Mouse (Mus musculus) layer of hippocampus, postnatal 25 days (tissue): Measurements from ENCODE around the gene Hsp90b1. TPM values are rescaled to one million over a fixed set of nuclear protein-coding genes. Genes with fewer than 3 reads are reported as not detected.
"Not testable (repeated sequence)": the region's sequence is repeated elsewhere in the genome, so short reads cannot be mapped to it uniquely, and the experiment has no call there.

ENCODE experiments used
- DNase-seq, 2 experiments: peaks; one replicate each; pipeline ENCODE4 v3.0.0; 2022; ENCODE audit warnings: mixed read lengths in 2 of 2, low spot score in 1 of 2; ENCODE audit errors: extremely low spot score in 1 of 2
- total RNA-seq, 2 experiments: library from RNA; stranded (reverse); gene quantifications; 2 replicates each; pipeline ENCODE4 v1.2.3; 2021

Hsp90b1 gene
- 100 to 1,000 TPM; 284 to 328 TPM for total RNA-seq

DNA sequence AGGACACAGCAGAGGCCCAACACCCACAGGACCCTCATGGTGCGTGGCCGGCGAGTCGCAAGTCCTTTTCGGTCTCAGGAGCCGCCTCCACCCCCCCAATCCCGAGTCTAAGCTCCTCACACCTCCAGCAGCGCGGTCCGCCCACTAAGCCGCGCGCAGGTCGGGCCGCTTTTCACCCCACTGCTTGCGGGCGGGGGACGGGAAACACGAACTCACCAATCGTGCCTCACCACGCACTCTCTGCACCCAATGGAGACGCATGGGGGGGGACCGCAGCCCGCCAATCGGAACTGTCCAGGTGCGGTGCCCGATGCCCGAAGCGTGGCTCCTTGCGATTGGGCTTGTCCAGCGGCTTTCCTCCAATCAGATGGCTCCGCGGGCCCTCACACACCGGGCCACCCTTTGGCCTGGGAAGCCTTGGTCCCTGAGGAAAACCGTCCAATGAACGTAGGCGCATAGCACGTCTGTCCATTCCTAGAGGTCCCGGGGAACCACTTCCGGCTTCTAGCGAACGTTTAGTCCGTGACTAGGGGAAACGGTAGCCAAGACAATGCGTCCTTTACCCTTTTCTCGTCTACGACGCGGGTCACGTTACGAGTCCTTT, at the start of gene Hsp90b1, which contains the start of gene Ttc41:
TSS of gene Hsp90b1 (minus strand) at position 192 of the 604 bp plus-strand sequence.
TSS of gene Ttc41 (plus strand) at position 494 of the 604 bp plus-strand sequence.
- DNase-seq = peak; percentile 88 to 93

DNA sequence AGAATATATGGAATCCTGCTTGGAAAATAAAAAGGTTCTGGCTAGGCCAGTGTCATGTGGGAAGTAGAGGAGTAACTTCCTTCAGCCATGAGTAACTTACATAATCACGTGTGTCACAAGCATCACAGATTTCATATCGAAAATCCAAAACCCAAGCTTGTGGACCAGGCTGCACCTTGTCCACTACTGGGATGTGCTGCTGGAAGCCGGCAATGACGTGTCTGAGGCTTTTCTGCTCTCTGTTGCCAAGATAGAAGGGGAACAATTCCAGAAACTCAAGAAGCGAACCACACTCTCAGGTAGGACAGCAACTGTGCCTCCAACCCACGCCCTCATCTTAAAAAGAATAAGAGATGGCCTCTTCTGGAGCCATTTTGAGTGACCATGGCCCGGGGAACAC, 39.0 kb upstream of the Hsp90b1 start:
- DNase-seq = no peak

DNA sequence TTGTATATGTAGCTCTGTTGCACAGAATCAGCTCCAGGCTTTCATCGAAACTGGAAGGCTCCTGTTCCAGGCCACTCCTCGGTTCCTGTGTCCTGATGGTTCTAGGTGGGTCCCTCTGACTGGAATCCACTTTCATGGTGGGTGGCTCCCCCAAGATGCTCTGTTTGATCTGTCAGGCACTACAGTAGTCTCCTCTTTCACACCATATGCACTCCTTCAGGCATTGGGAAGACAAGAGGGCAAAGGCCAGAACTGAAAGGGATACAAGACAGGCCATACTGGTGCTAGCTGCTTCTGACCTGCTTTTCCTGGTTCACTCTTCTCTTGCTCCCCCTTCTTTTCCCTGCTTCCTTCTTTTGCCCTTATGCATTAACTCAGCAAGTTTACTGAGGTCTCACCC, 37.6 kb upstream of the Hsp90b1 start:
- no peak for DNase-seq

DNA sequence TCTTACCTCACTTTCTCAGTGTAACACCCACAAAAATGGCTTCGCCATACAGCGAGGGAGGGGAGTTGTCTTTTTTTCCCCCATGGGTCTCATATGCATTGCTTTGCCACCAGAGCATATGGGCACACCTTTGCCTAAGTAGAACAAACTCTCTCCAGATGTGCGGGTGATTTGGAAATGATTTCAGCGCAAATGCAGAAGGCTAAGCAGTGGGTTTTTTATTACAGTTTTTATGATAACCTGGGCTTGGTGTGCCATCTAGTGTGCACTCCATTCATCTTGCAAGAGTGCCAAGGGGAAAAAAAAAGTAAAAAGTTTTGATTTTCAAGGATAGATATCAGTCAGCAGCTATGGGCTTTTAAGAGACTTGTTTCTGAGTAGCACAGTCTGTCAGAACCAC, 29.7 kb upstream of the Hsp90b1 start:
- no peak for DNase-seq

DNA sequence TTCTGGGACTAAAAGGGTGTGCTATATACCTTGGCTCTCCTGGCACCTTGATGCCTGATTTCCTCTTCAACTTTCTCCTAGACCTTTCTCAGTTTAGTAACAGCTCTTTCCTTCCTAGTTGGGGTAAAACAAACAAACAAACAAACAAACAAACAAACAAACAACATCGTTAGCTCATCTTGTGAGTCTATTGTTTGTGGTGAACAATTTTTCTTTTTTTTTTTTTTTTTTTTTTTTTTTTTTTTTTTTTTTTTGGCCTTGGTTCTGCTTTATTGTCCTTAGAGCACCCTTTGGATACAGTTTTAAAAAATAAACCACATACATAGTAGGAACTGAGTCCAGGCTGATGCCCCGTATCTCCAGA, 26.2 kb upstream of the Hsp90b1 start:
- DNase-seq = no peak

DNA sequence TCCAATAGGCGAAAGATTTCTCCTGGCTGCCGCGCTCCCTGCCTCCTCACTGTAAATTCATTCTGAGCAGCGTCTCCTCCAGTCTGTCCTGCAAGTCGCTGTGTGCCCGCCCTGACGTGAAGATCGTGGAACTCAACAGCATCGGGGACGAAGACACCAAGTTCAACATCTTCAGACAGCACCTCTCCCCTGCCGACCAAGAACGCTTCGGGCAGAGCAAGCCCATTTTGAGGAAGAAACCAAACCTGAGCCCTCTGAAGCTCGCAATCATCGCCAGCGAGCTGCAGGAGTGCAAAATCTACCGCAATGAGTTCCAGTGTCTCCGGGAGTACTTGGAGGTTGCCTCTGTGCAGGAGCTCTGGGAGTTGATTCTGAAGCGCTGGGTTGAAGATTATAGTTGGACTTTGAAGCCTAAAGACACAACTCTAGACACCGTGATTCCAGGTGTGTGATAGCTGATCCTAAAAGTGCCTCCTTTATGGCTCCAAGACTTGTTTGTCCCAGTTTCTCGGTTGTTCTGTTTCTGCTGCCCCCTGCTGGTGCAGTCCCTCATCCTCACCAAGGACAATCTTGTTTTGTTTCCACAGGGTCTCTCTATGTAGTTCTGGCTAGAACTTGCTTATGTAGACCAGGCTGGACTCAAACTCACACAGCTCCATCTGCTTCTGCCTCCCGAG, 25.7 kb upstream of the Hsp90b1 start:
- peak; percentile 78 to 98 for DNase-seq

GRCm38 (mm10) chr10:86728176-86728575, 22.9 kb upstream of the Hsp90b1 start:
- DNase-seq = no peak

- DNase-seq = peak in 1 of 2 experiments; percentile 11
Observed at GRCm38 (mm10) chr10:86727548-86727980, 22.3 kb upstream of the Hsp90b1 start.

DNA sequence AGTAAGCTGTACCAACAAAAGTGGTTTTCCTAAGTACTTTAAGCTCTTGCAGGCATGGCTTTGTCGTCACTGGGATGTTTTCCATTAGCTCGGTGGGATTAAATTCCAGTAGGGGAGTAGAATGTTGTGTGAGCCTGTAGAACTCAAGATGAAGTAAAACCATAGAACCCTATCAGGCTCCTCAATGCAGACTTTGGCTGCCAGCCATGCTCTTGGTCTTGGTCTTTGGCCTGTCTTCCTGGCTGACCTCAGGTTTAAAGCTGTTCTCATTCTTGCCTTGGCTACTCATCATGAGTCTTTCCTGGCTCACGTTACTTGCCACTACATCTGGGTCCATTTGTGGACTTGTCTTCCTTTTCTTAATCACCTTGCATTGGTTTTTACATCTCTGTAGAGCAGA, 6.8 kb upstream of the Hsp90b1 start:
- no peak for DNase-seq

- no peak for DNase-seq
Observed at GRCm38 (mm10) chr10:86707134-86707533, 1.8 kb upstream of the Hsp90b1 start.

DNA sequence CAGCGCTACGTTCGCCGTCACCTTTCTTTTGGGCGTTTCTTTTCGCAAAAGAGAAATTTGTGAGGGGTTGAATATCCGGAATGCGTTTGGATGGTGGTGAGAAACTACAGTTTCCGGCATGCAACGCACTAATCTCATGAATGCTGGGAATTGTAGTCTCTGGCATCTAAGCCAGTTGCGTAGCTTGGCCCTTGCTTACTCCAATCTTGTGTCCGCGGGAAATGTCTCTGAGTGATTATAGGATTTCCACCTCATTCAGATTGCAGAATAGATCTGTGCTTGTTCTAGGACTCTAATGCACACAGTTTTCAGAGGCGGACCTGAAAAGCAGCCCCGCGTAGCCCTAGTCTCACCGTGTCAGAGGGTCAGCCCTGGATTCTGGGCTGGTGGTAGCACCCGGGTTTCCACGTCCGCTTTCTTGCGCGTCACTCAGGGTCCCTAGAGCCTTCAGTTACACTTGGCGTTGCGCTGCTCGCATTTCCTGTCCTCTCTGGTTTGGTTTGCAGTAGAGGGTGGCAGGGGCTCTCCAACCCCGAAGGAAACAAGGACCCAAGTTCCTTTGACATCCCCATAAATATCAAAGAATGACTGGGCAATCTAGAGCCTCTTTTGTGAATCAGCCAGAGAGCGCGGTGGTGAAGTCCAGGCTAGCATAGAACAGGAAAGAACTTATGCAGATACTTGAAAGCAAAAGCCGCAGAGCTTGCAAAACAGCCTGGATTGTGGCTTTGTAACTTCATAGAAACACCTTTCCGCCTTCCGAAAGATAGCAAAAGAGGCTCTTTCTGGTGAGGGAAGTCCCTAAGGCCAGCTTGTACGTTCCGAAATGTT, 828 bp upstream of the Hsp90b1 start:
- DNase-seq = peak; percentile 62 to 73

DNA sequence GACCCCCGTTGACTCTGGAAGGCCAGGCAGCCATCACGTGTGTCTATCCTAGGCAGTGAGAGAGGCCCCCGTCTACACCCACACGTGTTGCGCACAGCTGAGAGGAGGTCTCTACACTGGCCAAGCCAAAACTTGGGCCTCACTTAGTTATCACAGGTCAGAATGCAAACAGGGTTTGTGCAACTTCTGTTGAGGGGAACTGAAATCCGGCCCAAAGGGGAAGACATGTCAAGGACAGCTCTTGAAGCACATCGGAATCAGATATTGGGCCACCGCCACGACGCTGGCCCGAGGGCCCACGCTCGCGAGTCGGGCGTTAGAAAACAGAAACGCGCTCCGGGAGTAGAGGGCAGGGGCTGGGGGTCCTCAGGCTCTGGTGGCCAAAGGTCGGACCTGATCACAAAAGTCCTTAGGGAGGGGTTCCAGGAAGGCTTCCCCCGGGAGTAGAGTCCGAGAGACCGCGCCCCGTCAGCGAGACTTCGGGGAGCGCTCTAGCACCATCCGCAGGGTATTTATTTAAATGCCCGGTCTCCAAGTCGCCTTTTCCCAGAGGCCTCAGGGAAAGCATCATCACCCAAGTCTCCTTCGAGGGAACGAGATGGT, 619 bp downstream of the Hsp90b1 start:
- peak in 1 of 2 experiments; percentile 13 for DNase-seq

DNA sequence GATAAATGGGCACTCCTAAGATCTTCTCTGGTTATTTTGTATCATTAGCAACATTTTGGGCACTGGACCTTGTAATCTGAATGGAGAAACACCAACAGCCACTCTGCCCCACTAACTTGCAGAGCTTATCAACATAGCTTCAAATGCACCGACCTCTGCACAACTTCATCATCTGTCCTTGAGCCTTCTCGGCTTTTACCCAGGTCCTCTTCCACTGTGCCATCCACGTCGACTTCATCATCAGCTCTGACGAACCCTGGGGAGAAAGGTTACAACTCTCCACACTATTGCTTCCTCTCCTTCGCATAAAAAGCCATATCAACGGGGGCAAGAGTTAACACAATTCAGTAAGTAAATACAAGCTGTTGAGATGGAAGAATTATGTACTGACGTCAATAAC, 1.2 kb downstream of the Hsp90b1 start:
- DNase-seq = no peak

DNA sequence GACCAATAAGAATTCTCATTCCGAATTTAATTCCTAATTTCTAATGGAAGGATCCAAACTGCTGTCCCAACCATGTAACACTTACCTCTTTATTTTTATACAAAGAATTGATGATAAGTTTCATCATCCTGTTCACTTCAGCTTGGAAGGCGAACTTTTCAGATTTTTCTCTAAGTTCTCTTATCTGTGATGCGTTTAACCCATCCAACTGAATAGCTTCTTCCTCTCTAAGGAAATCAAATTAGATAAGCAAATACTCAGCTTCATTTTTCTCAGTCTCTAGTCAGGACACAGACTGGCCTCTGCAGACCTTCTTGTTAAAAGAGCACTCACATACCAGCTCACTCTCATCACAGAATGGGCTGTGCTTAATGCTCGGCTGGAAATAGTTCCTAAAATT, 1.9 kb downstream of the Hsp90b1 start:
- no peak for DNase-seq

- DNase-seq = no peak
Observed at GRCm38 (mm10) chr10:86702312-86702920, 2.9 kb downstream of the Hsp90b1 start.

- DNase-seq = no peak
Observed at GRCm38 (mm10) chr10:86700973-86701372, 4.3 kb downstream of the Hsp90b1 start.

DNA sequence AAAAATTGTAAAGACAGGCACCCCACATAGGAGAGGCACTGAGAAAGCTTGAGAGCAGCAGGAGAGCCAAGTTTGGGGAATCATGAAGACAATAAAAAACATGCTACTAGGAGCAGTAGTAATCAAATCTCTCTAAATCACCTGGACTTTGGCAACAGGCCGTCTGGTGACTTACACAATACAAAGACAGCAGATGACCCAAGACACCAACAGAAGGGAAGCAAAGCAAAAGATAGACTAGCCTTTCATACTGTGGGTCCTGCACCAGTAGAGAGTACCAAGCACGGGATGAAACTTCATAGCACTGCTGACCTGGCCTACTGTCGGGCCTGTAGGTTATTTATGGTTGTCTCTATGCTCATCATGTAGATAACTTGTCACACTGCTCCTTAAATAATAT, 5.1 kb downstream of the Hsp90b1 start:
- no peak for DNase-seq

GRCm38 (mm10) chr10:86686017-86686360, 19.3 kb downstream of the Hsp90b1 start:
- not testable (repeated sequence) for DNase-seq

- peak; percentile 78 to 79 for DNase-seq
Observed at GRCm38 (mm10) chr10:86685179-86686016, 19.9 kb downstream of the Hsp90b1 start.

GRCm38 (mm10) chr10:86684797-86685178, 20.5 kb downstream of the Hsp90b1 start:
- DNase-seq = not testable (repeated sequence)
